Mouse (Mus musculus) cerebellum, postnatal 14 days (tissue): ENCODE measurements around the gene Fgfr1op2.
A peak's percentile ranks its signal among the peaks of the same experiment; 100 is the strongest.

Experiments
- DNase-seq, 2 experiments: peaks; one replicate each; pipeline ENCODE4 v3.0.0; 2021; ENCODE audit warnings: mixed read lengths in 2 of 2

Fgfr1op2 gene

GRCm38 (mm10) chr6:146603651-146604050 is 26.6 kb downstream of the Fgfr1op2 start:
- DNase-seq: peak in 1 of 2 experiments; percentile 29

- no peak for DNase-seq
Observed at GRCm38 (mm10) chr6:146611385-146611784, 34.4 kb downstream of the Fgfr1op2 start.

- DNase-seq: no peak
Observed at GRCm38 (mm10) chr6:146611897-146612296, 34.9 kb downstream of the Fgfr1op2 start.

GRCm38 (mm10) chr6:146612736-146613135 is 35.7 kb downstream of the Fgfr1op2 start:
- no peak for DNase-seq

GRCm38 (mm10) chr6:146613907-146614306 is 36.9 kb downstream of the Fgfr1op2 start:
- DNase-seq: no peak

GRCm38 (mm10) chr6:146614541-146614940 is 37.5 kb downstream of the Fgfr1op2 start:
- no peak for DNase-seq

- DNase-seq: no peak
Observed at GRCm38 (mm10) chr6:146615891-146616290, 38.9 kb downstream of the Fgfr1op2 start.

GRCm38 (mm10) chr6:146616670-146617069 is 39.7 kb downstream of the Fgfr1op2 start:
- DNase-seq: no peak

GRCm38 (mm10) chr6:146628123-146628522 is 51.1 kb downstream of the Fgfr1op2 start:
- DNase-seq: no peak

GRCm38 (mm10) chr6:146629781-146630756 is 53.1 kb downstream of the Fgfr1op2 start:
- DNase-seq: no peak

GRCm38 (mm10) chr6:146630961-146631360 is 54.0 kb downstream of the Fgfr1op2 start:
- DNase-seq: no peak

GRCm38 (mm10) chr6:146631847-146632246 is 54.8 kb downstream of the Fgfr1op2 start:
- no peak for DNase-seq

- no peak for DNase-seq
Observed at GRCm38 (mm10) chr6:146632403-146632802, 55.4 kb downstream of the Fgfr1op2 start.

- peak; percentile 20 to 35 for DNase-seq
Observed at GRCm38 (mm10) chr6:146633097-146633496, 56.1 kb downstream of the Fgfr1op2 start.

GRCm38 (mm10) chr6:146633629-146634014 is 56.6 kb downstream of the Fgfr1op2 start:
- peak in 1 of 2 experiments; percentile 39 for DNase-seq

- DNase-seq: peak; percentile 76 to 86
Observed at GRCm38 (mm10) chr6:146634015-146634722, 57.2 kb downstream of the Fgfr1op2 start.

GRCm38 (mm10) chr6:146634759-146635606 is 58.0 kb downstream of the Fgfr1op2 start:
- peak in 1 of 2 experiments; percentile 12 for DNase-seq

- DNase-seq: no peak
Observed at GRCm38 (mm10) chr6:146636482-146636881, 59.5 kb downstream of the Fgfr1op2 start.

GRCm38 (mm10) chr6:146640068-146640965 is 63.3 kb downstream of the Fgfr1op2 start:
- no peak for DNase-seq

GRCm38 (mm10) chr6:146640991-146641390 is 64.0 kb downstream of the Fgfr1op2 start:
- no peak for DNase-seq

GRCm38 (mm10) chr6:146641621-146642210 is 64.7 kb downstream of the Fgfr1op2 start:
- DNase-seq: no peak
